Mouse (Mus musculus) hindbrain, embryonic 11.5 days (tissue): ENCODE data around the gene Eno2. TPM values are rescaled to one million over a fixed set of nuclear protein-coding genes. Genes with fewer than 3 reads are reported as not detected.
"Not testable (repeated sequence)": the region's sequence is repeated elsewhere in the genome, so short reads cannot be mapped to it uniquely, and the experiment has no call there.

Experiments used
- ATAC-seq: fragments of 200-750 bp; cut with Nextera tagmentation; 2 replicates; pipeline ENCODE4 v1.8.0; 2017; ENCODE audit warnings: mild to moderate bottlenecking, moderate TSS enrichment, moderate library complexity; ENCODE audit not compliant: low FRiP score
- DNase-seq: peaks from one replicate; pipeline ENCODE4 v3.0.0-alpha.2; 2015; ENCODE audit warnings: low spot score
- H3K27ac ChIP-seq: fragments of 300-500 bp; sonication (generic); 2 replicates; pipeline ENCODE4 v1.5.1; 2014; ENCODE audit warnings: mild to moderate bottlenecking, low read depth, low read length
- H3K27me3 ChIP-seq: fragments of 300-500 bp; sonication (generic); 2 replicates; pipeline ENCODE4 v1.6.1; 2014; ENCODE audit warnings: mild to moderate bottlenecking, low read length, moderate library complexity, mixed read lengths; ENCODE audit not compliant: control insufficient read depth, insufficient read depth
- H3K36me3 ChIP-seq: fragments of 300-500 bp; sonication (generic); 2 replicates; pipeline ENCODE4 v1.6.1; 2014; ENCODE audit warnings: mild to moderate bottlenecking, low read length, moderate library complexity, mixed read lengths; ENCODE audit not compliant: control insufficient read depth, insufficient read depth
- H3K4me1 ChIP-seq: fragments of 300-500 bp; sonication (generic); replicated peaks from 2 replicates; pipeline ENCODE4 v1.6.1; 2014; ENCODE audit warnings: low read length, mixed read lengths; ENCODE audit not compliant: control insufficient read depth, insufficient read depth
- H3K4me2 ChIP-seq: fragments of 300-500 bp; sonication (generic); replicated peaks from 2 replicates; pipeline ENCODE4 v1.6.1; 2014; ENCODE audit warnings: mild to moderate bottlenecking, low read depth, low read length
- H3K4me3 ChIP-seq: fragments of 300-500 bp; sonication (generic); 2 replicates; pipeline ENCODE4 v1.5.1; 2014; ENCODE audit warnings: low read depth, low read length
- H3K9ac ChIP-seq: fragments of 300-500 bp; sonication (generic); 2 replicates; pipeline ENCODE4 v1.6.1; 2014; ENCODE audit warnings: low read depth, low read length
- H3K9me3 ChIP-seq: fragments of 300-500 bp; sonication (generic); 2 replicates; pipeline ENCODE4 v1.6.1; 2016; ENCODE audit warnings: low read length; ENCODE audit not compliant: control insufficient read depth
- WGBS: fragments of 180-500 bp; shearing (Covaris S2); extraction: QIAGEN DNeasy Blood & Tissue Kit; methylation state at CpG from one replicate; pipeline ENCODE4 v1.1.7; 2014; 5-methylcytosine and 5-hydroxymethylcytosine counted together
- polyA plus RNA-seq: library from polyadenylated mRNA; unstranded; fragments of >200 nt; fragmentation: Nextera tagmentation; extraction: Ambion mirVana; gene quantifications from 2 replicates; pipeline ENCODE4 v1.2.1, GENCODE M21; 2014

The Eno2 gene
- polyA plus RNA-seq, 1 experiment from 2014 or later = 5.9 TPM

DNA sequence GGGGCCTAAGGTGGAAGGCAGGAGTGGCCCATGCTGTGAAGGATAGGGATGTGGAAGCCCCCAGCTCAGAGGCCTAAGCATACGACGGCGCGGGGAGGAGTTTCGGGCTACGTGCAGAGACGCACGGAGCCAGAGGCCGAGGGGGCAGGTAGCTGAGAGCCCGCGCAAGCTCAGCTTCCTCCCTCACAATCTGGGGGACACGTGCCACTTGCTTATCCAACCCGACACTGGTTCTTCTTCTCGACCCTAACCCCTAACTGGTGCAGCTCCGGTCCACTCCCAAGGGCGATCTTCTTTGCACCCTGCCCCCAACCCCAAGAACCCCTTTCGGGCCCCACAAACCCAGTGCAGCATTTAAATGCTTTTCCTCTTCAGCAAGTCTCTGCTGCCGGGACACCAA lies 44.0 kb upstream of the Eno2 start:
- DNase-seq (peak; percentile 83), ATAC-seq (peak; percentile 57)
- WGBS = 0% methylated on average over 18 of the region's 18 CpGs
- Histone ChIP-seq H3K27me3 (no peaks in the 10 kb centered on the region), H3K9me3 (no peaks in the 10 kb centered on the region), H3K36me3 (peaks cover 3% of the 10 kb centered on the region; the same call in 1 of the 2 replicates), H3K4me3 (peak overlapping the region; percentile 72), H3K9ac (peak overlapping the region; percentile 73), H3K27ac (peak overlapping the region; percentile 72), H3K4me2 (peak overlapping the region; percentile 80), H3K4me1 (peaks cover 14% of the 10 kb centered on the region)

DNA sequence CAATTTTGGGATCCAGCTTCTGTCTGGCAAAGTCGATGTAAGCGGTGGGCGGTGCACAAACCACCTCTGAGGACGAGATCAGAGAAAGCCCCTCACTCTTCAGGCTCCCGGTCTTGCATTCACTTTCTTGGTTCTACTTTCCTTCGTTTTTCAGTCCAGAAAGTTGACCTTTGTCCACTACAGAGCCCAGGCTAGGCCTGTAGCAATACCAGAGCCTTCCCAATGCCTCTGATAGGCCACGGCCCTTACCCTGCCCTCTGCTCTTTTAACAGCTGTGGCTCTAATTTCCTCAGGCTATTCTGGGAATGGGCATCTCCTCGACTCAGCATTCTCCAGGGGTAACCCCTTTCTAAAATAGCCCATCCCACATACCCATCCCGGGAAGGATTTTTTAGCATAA lies 43.4 kb upstream of the Eno2 start:
- H3K27me3 ChIP-seq = no peaks in the 10 kb centered on the region
- WGBS = 26% methylated on average over 9 of the region's 9 CpGs
- ATAC-seq = no peak
- H3K4me2 ChIP-seq = peak overlapping the region; percentile 80
- no peak for DNase-seq
- H3K9ac ChIP-seq = peak overlapping the region; percentile 73
- no peaks in the 10 kb centered on the region for H3K9me3 ChIP-seq
- H3K36me3 ChIP-seq = peaks cover 3% of the 10 kb centered on the region; the same call in 1 of the 2 replicates
- H3K4me3 ChIP-seq = peak overlapping the region; percentile 72
- H3K27ac ChIP-seq = peak overlapping the region; percentile 72; the same call in 1 of the 2 replicates
- H3K4me1 ChIP-seq = peaks cover 17% of the 10 kb centered on the region

DNA sequence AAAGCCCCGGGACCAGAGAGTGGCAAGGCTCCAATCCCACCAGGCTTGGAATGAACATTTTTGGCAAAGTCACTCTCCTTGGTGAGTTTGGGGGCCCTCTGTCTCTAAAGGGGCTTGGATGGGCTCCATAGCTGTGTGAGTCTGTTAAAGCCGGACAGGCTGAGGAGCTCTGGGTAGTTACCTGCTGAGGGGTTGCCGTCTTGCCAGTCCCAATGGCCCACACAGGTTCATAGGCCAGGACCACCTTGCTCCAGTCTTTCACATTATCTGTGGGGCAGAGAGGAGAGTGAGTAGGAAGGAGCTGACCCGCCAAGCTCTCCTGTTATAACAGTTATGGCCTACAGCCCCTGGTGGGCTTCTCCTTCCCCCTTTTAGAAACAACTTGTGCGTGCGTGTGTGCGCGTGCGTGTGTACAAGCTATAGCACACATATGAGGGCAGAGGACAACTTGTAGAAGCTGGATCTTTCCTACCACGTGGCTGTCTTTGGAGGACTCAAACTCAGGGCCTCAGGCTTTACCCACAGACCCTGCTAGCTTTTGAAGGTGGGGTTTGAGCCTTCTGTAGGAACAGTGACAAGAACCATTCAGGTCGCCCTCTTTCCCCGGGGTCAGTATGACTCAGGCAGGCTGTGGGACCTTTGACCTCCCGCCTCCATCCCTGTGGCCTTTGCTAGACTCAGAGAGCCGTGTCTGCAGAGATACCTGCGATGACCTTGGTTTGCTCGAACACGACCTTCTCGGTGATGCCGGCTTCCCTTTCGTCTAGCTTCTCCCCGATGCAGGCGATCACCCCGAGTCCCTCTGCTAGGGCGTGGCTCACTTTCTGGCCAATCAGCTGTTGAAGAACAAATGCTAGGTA lies 42.5 kb upstream of the Eno2 start:
- peaks cover 17% of the 10 kb centered on the region for H3K4me1 ChIP-seq
- H3K9me3 ChIP-seq = no peaks in the 10 kb centered on the region
- no peak overlapping the region for H3K27ac ChIP-seq
- no peaks in the 10 kb centered on the region for H3K27me3 ChIP-seq
- no peak overlapping the region for H3K9ac ChIP-seq
- peak overlapping the region; percentile 72; the same call in 1 of the 2 replicates for H3K4me3 ChIP-seq
- H3K36me3 ChIP-seq = peaks cover 3% of the 10 kb centered on the region; the same call in 1 of the 2 replicates
- H3K4me2 ChIP-seq = peak overlapping the region; percentile 80; the same call in 1 of the 2 replicates
- WGBS = 85% methylated on average over 24 of the region's 24 CpGs
- DNase-seq (no peak), ATAC-seq (no peak)

DNA sequence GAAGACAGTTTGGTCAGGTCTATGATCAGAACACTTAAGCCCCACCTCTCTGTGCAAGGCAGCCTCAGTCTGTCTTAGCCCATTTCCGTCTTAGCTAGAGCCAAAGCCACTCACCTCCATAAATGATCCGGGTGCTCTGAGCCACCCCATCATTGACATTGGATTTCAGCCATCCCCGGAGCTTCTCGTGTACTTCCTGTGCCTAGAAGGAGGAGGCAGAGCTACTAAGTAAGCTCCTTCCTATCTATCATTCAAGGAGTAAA lies 41.9 kb upstream of the Eno2 start:
- H3K4me1 ChIP-seq = peaks cover 19% of the 10 kb centered on the region
- no peak overlapping the region for H3K4me2 ChIP-seq
- H3K27me3 ChIP-seq = no peaks in the 10 kb centered on the region
- H3K9ac ChIP-seq = no peak overlapping the region
- no peaks in the 10 kb centered on the region for H3K9me3 ChIP-seq
- DNase-seq (no peak), ATAC-seq (no peak)
- no peak overlapping the region for H3K27ac ChIP-seq
- H3K36me3 ChIP-seq = peaks cover 3% of the 10 kb centered on the region; the same call in 1 of the 2 replicates
- no peak overlapping the region for H3K4me3 ChIP-seq
- 91% methylated on average over 4 of the region's 4 CpGs for WGBS

DNA sequence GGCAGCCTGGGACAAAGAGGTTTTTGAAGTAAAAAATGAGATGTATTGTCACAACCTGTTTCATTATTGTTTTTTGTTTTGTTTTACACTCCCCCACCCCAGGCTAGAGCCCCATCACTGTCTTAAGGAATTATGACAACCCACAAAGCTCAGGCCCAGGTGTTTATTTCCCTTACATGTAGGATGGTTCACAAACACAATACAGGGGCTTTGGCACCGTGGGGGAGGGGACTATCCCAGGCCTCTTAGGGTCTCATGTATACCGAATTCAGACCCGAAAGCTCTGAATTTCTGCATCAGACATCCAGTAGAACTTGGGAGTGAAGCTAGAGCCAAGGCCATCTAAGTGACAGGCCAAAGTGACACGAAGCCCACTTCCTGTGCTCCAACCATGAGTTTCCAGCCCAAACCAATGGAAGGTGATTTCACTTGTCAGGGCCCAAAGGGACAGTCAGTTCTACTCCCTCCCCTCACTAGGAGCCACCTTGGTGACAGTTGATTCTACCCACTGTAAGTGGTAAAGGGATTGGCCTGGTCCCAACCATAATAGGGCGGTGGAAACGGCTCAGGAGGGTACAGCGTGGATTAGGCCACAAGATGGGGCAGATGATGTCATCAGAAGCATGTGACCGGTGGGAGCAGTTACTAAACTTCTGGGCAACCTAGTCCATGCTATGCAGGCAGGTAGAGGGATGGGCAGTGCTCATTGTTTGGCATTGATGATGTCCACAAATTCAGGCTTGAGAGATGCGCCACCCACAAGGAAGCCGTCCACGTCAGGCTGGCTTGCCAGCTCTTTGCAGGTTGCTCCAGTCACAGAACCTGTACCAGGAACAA lies 41.3 kb upstream of the Eno2 start:
- 89% methylated on average over 11 of the region's 11 CpGs for WGBS
- H3K4me1 ChIP-seq = peaks cover 19% of the 10 kb centered on the region
- H3K9me3 ChIP-seq, H3K4me3 ChIP-seq, H3K36me3 ChIP-seq, DNase-seq, H3K9ac ChIP-seq, H3K4me2 ChIP-seq, ATAC-seq, H3K27me3 ChIP-seq, H3K27ac ChIP-seq: not testable (repeated sequence)

DNA sequence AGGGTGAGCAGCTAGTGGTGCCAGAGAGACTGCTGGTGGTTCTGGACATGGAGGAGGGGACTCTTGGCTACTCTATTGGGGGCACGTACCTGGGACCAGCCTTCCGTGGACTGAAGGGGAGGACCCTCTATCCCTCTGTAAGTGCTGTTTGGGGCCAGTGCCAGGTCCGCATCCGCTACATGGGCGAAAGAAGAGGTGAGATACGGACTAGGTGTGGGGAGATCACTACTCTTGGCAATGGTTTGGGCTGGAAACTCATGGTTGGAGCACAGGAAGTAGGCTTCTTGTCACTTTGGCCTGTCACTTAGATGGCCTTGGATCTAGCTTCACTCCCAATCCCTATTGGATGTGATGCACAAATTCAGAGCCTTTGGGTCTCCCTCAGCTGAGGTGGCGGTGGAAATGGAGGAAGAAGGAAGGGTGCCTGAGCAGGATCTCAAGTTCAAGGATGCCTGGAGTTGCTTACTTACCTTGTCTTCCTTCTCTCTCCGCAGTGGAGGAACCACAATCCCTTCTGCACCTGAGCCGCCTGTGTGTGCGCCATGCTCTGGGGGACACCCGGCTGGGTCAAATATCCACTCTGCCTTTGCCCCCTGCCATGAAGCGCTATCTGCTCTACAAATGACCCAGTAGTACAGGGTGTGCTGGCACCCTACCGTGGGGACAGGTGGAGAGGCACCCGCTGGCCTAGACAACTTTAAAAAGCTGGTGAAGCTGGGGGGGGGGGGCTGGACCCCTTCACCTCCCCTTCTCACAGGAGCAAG lies 40.5 kb upstream of the Eno2 start:
- ATAC-seq (no peak), DNase-seq (no peak)
- Histone ChIP-seq H3K9me3 (no peaks in the 10 kb centered on the region), H3K4me3 (peak overlapping the region; percentile 54), H3K27me3 (no peaks in the 10 kb centered on the region), H3K27ac (peak overlapping the region; percentile 78), H3K4me2 (peak overlapping the region; percentile 98), H3K4me1 (peaks cover 19% of the 10 kb centered on the region), H3K9ac (peak overlapping the region; percentile 76), H3K36me3 (no peaks in the 10 kb centered on the region)
- WGBS = 39% methylated on average over 13 of the region's 14 CpGs

DNA sequence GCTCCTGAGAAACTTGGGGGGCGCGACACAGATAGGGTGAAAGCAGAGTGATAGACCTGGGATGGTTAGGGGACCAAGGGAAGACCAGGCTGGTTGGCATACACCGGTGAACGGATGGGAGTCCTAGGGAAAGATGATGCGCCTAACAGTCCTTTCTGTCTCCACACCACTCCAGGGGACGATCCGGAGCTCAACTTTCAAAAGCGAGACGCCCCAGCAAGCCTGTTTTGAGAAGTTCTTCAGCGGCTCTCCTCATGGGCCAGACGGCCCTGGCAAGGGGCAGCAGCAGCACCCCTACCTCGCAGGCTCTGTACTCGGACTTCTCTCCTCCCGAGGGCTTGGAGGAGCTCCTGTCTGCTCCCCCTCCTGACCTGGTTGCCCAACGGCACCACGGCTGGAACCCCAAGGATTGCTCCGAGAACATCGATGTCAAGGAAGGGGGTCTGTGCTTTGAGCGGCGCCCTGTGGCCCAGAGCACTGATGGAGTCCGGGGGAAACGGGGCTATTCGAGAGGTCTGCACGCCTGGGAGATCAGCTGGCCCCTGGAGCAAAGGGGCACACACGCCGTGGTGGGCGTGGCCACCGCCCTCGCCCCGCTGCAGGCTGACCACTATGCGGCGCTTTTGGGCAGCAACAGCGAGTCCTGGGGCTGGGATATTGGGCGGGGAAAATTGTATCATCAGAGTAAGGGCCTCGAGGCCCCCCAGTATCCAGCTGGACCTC lies 39.7 kb upstream of the Eno2 start:
- Histone ChIP-seq H3K36me3 (no peaks in the 10 kb centered on the region), H3K9ac (peak overlapping the region; percentile 76), H3K4me1 (peaks cover 16% of the 10 kb centered on the region), H3K9me3 (no peaks in the 10 kb centered on the region), H3K4me3 (peak overlapping the region; percentile 54), H3K27ac (peak overlapping the region; percentile 78), H3K27me3 (no peaks in the 10 kb centered on the region), H3K4me2 (peak overlapping the region; percentile 98)
- ATAC-seq (peak; percentile 15), DNase-seq (peak; percentile 88)
- WGBS = 0% methylated on average over 35 of the region's 35 CpGs
